Mouse (Mus musculus) left cerebral cortex, adult 9 months (tissue): ENCODE measurements at regions not wholly inside any gene's neighbourhood (a gene's known extent, or its start where the extent isn't known, plus 50 kb on each side); places are given as distances from the start of the nearest gene placed in this dataset.
A peak's percentile ranks its signal among the peaks of the same experiment; 100 is the strongest.

Experiments used
- DNase-seq, 2 experiments: peaks; one replicate each; pipeline ENCODE4 v3.0.0; 2022; ENCODE audit warnings: low spot score in 2 of 2

DNA sequence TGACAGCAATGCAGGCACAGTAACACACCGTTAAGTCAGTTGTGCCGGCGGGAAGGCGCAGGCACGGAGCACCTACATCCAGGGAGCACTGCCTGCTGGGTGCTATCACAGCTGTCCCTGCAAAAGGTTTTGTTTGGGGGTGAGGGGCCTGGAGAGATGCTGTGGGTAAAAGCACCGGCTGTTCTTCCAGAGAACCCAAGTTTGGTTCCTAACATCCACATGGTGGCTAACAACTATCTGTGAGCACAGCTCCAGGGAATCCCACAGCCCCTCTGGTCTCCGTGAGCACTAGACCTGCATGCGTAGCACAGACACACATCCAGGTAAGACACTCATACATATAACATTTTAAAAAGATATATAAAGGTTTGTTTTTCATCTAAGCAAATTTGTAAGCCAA, 72.0 kb upstream of the Slc38a4 start:
- DNase-seq: no peak

DNA sequence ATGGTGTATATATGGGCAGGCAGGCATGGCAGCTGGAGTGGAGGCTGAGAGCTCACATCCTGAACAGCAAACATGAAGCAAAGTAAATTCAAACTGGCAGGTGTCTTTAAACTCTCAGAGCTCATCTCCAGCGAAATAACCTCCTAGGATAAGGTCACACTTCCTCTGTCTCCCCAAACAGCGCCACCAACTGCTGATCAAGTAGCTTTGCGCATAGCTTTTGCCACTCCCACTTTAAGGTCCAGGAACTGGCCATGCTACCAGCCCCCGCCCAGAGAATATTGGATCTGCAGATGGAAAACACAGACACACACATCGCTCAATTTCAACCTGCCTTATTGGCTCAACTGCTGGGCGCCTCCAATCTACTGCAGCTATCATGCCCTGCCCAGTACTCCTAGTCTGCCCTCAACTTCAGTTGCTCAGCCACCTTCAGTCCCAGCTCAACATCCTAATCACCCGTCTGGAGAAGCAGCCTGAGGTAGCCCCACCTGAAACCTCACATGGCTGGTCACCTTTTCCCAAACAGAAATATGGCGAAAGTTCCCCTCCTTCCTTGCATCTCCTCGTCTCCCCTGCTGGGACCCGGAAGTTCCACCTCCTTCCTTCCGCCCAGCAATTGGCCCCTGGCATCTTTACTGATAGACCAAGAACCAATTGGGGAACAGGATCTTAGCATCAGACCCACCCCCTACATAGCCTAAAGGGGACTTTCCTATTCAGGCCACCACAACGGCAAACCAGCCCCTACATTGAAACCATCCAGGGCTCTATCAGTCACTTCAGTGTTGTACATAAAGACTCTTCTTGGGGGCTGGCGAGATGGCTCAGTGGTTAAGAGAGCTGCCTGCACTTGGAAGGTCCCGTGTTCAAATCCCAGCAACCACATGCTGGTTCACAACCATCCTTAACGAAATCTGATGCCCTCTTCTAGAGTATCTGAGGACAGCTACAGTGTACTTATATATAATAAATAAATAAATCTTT, 70.4 kb upstream of the Slc38a4 start:
- no peak for DNase-seq

DNA sequence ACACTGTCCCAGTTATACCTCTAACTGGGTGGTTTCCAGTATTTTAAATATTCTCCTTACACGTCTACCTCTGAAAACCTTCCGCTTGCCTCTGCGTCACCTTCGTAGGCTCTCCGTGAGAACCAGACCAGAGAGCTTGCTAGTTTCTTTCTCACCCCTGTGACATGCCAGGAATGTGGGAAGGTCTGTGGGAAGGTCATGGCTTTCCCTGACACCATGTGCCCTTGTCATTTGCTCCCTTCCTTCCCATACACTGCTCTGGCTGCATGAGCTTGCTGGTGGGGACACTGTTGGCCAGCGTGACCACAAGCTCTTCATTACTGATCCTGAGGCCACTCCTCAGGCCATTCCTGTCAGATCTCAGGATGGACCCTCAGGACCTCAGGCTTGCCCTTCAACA, 66.5 kb upstream of the Slc38a4 start:
- DNase-seq: no peak

DNA sequence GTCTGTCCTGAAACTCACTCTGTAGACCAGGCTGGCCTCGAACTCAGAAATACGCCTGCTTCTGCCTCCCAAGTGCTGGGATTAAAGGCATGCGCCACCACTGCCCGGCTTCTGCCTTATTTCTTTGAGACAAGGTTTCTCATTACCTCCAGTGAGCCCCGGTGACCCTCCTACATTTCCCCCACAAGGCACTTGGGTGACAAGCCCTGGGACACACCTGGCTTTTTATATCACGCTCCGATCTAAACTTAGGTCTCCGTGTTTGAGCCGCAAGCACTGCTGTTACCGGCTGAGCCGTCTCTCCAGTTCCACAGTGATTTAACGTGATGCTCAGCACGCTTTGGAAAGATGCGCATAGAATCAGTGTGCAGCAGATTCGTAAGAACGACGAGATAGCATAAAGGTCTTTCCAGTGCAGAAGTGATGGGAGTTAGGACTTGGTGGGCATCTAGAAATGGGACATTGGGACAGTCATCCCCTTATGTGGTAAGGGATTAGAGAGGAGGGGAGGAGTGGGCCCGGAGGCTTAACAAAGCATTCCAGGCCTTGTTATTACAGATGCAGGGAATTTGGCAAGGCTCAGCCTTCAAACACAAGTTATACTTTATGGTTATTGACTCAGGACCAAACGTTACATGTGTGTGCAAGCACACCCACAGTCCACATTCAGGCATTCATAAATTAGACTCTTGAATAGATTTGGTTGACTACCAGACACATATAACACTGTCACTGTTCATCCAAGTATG, 56.9 kb upstream of the Slc38a4 start:
- no peak for DNase-seq

- no peak for DNase-seq
Measured at GRCm38 (mm10) chr15:97111320-97112192, 55.8 kb upstream of the Slc38a4 start.

DNA sequence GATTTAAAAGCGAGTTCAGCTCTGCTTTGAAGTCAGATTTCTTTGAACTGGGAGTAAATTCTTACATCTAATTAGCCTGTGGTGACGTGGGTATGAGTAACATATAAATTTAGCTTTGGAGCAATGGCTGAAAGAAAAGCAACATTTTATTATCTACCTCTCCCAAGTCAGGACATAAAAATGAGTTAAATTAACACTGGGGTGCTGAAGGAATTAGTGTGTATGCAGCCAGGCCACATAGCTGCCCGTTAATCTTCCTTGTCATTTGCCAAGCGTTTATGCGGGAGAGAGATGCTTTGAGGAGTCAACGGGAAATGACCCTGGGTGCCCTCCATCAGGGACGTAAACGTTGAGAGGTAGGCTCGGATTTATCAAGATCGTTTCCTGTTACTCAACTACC, 52.0 kb upstream of the Slc38a4 start:
- no peak for DNase-seq

GRCm38 (mm10) chr15:97106556-97106955, 50.8 kb upstream of the Slc38a4 start:
- DNase-seq: peak; percentile 5 to 41
